Mouse (Mus musculus): ENCODE data around the gene Lct.
"Not testable (repeated sequence)": the region's sequence is repeated elsewhere in the genome, so short reads cannot be mapped to it uniquely, and the experiment has no call there.

Gene Lct

GRCm38 (mm10) chr1:128328218-128328617 lies at the start of gene Lct:
Gene Lct (minus strand): TSS chr1:128328318.
- no peak for DNase-seq (ENCODE audit: low spot score)

- no peak for DNase-seq (ENCODE audit: low spot score)
Observed at GRCm38 (mm10) chr1:128376841-128377240, 48.7 kb upstream of the Lct start.

GRCm38 (mm10) chr1:128372143-128372860 lies 44.2 kb upstream of the Lct start:
- DNase-seq (ENCODE audit: low spot score) = no peak

GRCm38 (mm10) chr1:128368732-128369441 lies 40.8 kb upstream of the Lct start:
- DNase-seq (ENCODE audit: low spot score) = no peak

- DNase-seq (ENCODE audit: low spot score) = no peak
Observed at GRCm38 (mm10) chr1:128360601-128361000, 32.5 kb upstream of the Lct start.

- peak; percentile 72 for DNase-seq (ENCODE audit: low spot score)
Observed at GRCm38 (mm10) chr1:128359554-128360376, 31.6 kb upstream of the Lct start, which contains the start of gene Mcm6. Gene Mcm6 (minus strand): TSS chr1:128359664.

GRCm38 (mm10) chr1:128358916-128359553 lies 30.9 kb upstream of the Lct start:
- peak; percentile 14 for DNase-seq (ENCODE audit: low spot score)

GRCm38 (mm10) chr1:128358276-128358675 lies 30.2 kb upstream of the Lct start:
- no peak for DNase-seq (ENCODE audit: low spot score)

- no peak for DNase-seq (ENCODE audit: low spot score)
Observed at GRCm38 (mm10) chr1:128357452-128357851, 29.3 kb upstream of the Lct start.

- no peak for DNase-seq (ENCODE audit: low spot score)
Observed at GRCm38 (mm10) chr1:128353092-128353491, 25.0 kb upstream of the Lct start.

GRCm38 (mm10) chr1:128344232-128344631 lies 16.1 kb upstream of the Lct start:
- DNase-seq (ENCODE audit: low spot score) = no peak

GRCm38 (mm10) chr1:128337708-128338320 lies 9.7 kb upstream of the Lct start:
- no peak for DNase-seq (ENCODE audit: low spot score)

- no peak for DNase-seq (ENCODE audit: low spot score)
Observed at GRCm38 (mm10) chr1:128330313-128330712, 2.2 kb upstream of the Lct start.

GRCm38 (mm10) chr1:128327165-128327564 lies 953 bp downstream of the Lct start:
- no peak for DNase-seq (ENCODE audit: low spot score)

- DNase-seq (ENCODE audit: low spot score) = no peak
Observed at GRCm38 (mm10) chr1:128324776-128325175, 3.3 kb downstream of the Lct start.

- no peak for DNase-seq (ENCODE audit: low spot score)
Observed at GRCm38 (mm10) chr1:128323026-128323643, 5.0 kb downstream of the Lct start.

GRCm38 (mm10) chr1:128319266-128319665 lies 8.9 kb downstream of the Lct start:
- not testable (repeated sequence) for DNase-seq (ENCODE audit: low spot score)

- no peak for DNase-seq (ENCODE audit: low spot score)
Observed at GRCm38 (mm10) chr1:128314665-128315064, 13.5 kb downstream of the Lct start.

- no peak for DNase-seq (ENCODE audit: low spot score)
Observed at GRCm38 (mm10) chr1:128309043-128309442, 19.1 kb downstream of the Lct start.

GRCm38 (mm10) chr1:128303900-128304299 lies 24.2 kb downstream of the Lct start:
- DNase-seq (ENCODE audit: low spot score) = no peak

Measured in urinary bladder, postnatal 10 days (tissue).